Mouse (Mus musculus) liver, embryonic 16.5 days (tissue): ENCODE data around the gene Cracr2a. TPM values are rescaled to one million over a fixed set of nuclear protein-coding genes. Genes with fewer than 3 reads are reported as not detected.

Experiments
- ATAC-seq: fragments of 200-750 bp; cut with Nextera tagmentation; 2 replicates; pipeline ENCODE4 v1.8.0; 2017; ENCODE audit warnings: low read depth, mild to moderate bottlenecking, moderate number of reproducible peaks, moderate library complexity
- H3K27ac ChIP-seq: fragments of 300-500 bp; sonication (generic); 2 replicates; pipeline ENCODE4 v1.5.1; 2014; ENCODE audit warnings: mild to moderate bottlenecking, low read length
- H3K27me3 ChIP-seq: fragments of 300-500 bp; sonication (generic); 2 replicates; pipeline ENCODE4 v1.6.1; 2014; ENCODE audit warnings: low read depth, low read length, mixed read lengths; ENCODE audit not compliant: control insufficient read depth, insufficient read depth
- H3K36me3 ChIP-seq: fragments of 300-500 bp; sonication (generic); 2 replicates; pipeline ENCODE4 v1.6.1; 2014; ENCODE audit warnings: mild to moderate bottlenecking; ENCODE audit not compliant: control insufficient read depth, insufficient read depth
- H3K4me1 ChIP-seq: fragments of 300-500 bp; sonication (generic); 2 replicates; pipeline ENCODE4 v1.6.1; 2014; ENCODE audit warnings: low read depth, low read length, mixed read lengths; ENCODE audit not compliant: control insufficient read depth
- H3K4me2 ChIP-seq: fragments of 300-500 bp; sonication (generic); 2 replicates; pipeline ENCODE4 v1.6.1; 2014; ENCODE audit warnings: low read depth, low read length, mixed read lengths
- H3K4me3 ChIP-seq: fragments of 300-500 bp; sonication (generic); 2 replicates; pipeline ENCODE4 v1.5.1; 2014; ENCODE audit warnings: low read depth, mild to moderate bottlenecking, low read length
- H3K9ac ChIP-seq: fragments of 300-500 bp; sonication (generic); 2 replicates; pipeline ENCODE4 v1.6.1; 2014; ENCODE audit warnings: low read depth, low read length
- H3K9me3 ChIP-seq: fragments of 300-500 bp; sonication (generic); replicated peaks from 2 replicates; pipeline ENCODE4 v1.6.1; 2016; ENCODE audit warnings: low read length; ENCODE audit not compliant: control insufficient read depth
- WGBS: fragments of 180-500 bp; shearing (Covaris S2); extraction: QIAGEN DNeasy Blood & Tissue Kit; methylation state at CpG from one replicate; pipeline ENCODE4 v1.1.7; 2014; ENCODE audit not compliant: insufficient replicate concordance; 5-methylcytosine and 5-hydroxymethylcytosine counted together
- polyA plus RNA-seq: library from polyadenylated mRNA; unstranded; fragments of >200 nt; fragmentation: Nextera tagmentation; extraction: Ambion mirVana; gene quantifications from 2 replicates; pipeline ENCODE4 v1.2.1, GENCODE M21; 2015

The Cracr2a gene
- polyA plus RNA-seq, 1 experiment from 2014 or later = 1.3 TPM

DNA sequence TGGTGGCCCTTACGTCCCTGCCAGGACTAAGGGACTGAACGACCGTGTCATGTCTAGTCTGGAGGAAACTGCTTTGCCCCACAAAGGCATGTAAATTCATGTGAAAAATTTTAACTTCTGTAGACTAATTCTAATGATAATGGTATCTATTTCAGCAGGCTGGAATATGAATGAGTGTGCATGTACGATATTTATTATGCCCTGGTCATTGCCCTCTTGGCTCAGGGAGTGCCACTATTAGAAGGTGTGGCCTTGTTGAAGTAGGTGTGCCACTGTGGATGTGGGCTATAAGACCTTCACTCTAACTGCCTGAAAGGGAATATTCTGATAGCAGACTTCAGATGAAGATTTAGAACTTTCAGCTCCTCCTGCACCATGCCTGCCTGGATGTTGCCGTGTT is 28.8 kb upstream of the Cracr2a start:
- H3K9ac ChIP-seq = no peak overlapping the region
- H3K4me2 ChIP-seq = no peak overlapping the region
- 59% methylated on average over 5 of the region's 5 CpGs for WGBS
- no peaks in the 10 kb centered on the region for H3K27me3 ChIP-seq
- no peak overlapping the region for H3K27ac ChIP-seq
- H3K9me3 ChIP-seq = no peaks in the 10 kb centered on the region
- no peak for ATAC-seq
- no peak overlapping the region for H3K4me3 ChIP-seq
- H3K36me3 ChIP-seq = no peaks in the 10 kb centered on the region
- peaks cover 11% of the 10 kb centered on the region for H3K4me1 ChIP-seq

DNA sequence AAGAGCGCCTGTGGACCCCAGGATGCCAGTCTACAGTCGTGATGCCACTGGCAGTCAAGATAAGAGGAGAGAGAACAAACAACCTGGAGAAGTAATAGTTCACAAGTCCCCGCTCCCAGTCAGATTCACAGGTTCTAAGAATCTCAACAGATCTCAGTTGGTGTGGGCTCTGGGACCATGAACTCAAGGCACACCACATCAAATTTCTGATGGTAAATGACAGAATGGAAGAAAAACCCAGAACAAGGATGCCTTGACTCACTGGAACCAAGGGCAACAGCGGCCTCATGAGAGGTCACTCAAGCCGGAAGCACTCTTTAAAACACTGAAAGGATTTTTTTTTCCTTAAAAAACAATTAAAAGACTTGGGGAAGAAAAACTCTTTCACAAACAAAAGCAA is 27.4 kb upstream of the Cracr2a start:
- no peak overlapping the region for H3K4me3 ChIP-seq
- no peaks in the 10 kb centered on the region for H3K36me3 ChIP-seq
- H3K27ac ChIP-seq = no peak overlapping the region
- WGBS = 54% methylated on average over 5 of the region's 5 CpGs
- peaks cover 10% of the 10 kb centered on the region for H3K4me1 ChIP-seq
- no peaks in the 10 kb centered on the region for H3K9me3 ChIP-seq
- no peak for ATAC-seq
- H3K4me2 ChIP-seq = no peak overlapping the region
- no peak overlapping the region for H3K9ac ChIP-seq
- H3K27me3 ChIP-seq = no peaks in the 10 kb centered on the region

GRCm38 (mm10) chr6:127537035-127537434 is 24.1 kb upstream of the Cracr2a start:
- H3K36me3 ChIP-seq = no peaks in the 10 kb centered on the region

GRCm38 (mm10) chr6:127538118-127538517 is 23.0 kb upstream of the Cracr2a start:
- Histone ChIP-seq H3K9ac (no peak overlapping the region), H3K27me3 (no peaks in the 10 kb centered on the region), H3K36me3 (no peaks in the 10 kb centered on the region), H3K4me2 (no peak overlapping the region), H3K27ac (no peak overlapping the region), H3K9me3 (no peaks in the 10 kb centered on the region), H3K4me3 (no peak overlapping the region), H3K4me1 (no peaks in the 10 kb centered on the region)
- WGBS = 46% methylated on average over 2 of the region's 2 CpGs
- ATAC-seq = no peak

More at GRCm38 (mm10) chr6:127537035-127537434, 24.1 kb upstream of the Cracr2a start:
- no peak for ATAC-seq
- 66% methylated on average over 7 of the region's 7 CpGs for WGBS
- Histone ChIP-seq H3K4me1 (no peaks in the 10 kb centered on the region), H3K4me2 (no peak overlapping the region), H3K9ac (no peak overlapping the region), H3K4me3 (no peak overlapping the region), H3K27ac (no peak overlapping the region), H3K9me3 (no peaks in the 10 kb centered on the region), H3K27me3 (no peaks in the 10 kb centered on the region)

GRCm38 (mm10) chr6:127539226-127539625 is 21.9 kb upstream of the Cracr2a start:
- Histone ChIP-seq H3K27me3 (no peaks in the 10 kb centered on the region), H3K9me3 (no peaks in the 10 kb centered on the region), H3K4me2 (no peak overlapping the region), H3K36me3 (no peaks in the 10 kb centered on the region), H3K4me1 (no peaks in the 10 kb centered on the region), H3K9ac (no peak overlapping the region), H3K4me3 (no peak overlapping the region), H3K27ac (no peak overlapping the region)
- no peak for ATAC-seq
- WGBS = 65% methylated on average over 4 of the region's 4 CpGs

GRCm38 (mm10) chr6:127539659-127540058 is 21.5 kb upstream of the Cracr2a start:
- Histone ChIP-seq H3K4me1 (no peaks in the 10 kb centered on the region), H3K9ac (no peak overlapping the region)
- WGBS = 43% methylated on average over 5 of the region's 5 CpGs

GRCm38 (mm10) chr6:127540517-127540916 is 20.6 kb upstream of the Cracr2a start:
- 44% methylated on average over 4 of the region's 4 CpGs for WGBS
- Histone ChIP-seq H3K9ac (no peak overlapping the region), H3K27me3 (no peaks in the 10 kb centered on the region), H3K4me2 (no peak overlapping the region), H3K27ac (no peak overlapping the region), H3K4me1 (no peaks in the 10 kb centered on the region), H3K4me3 (no peak overlapping the region), H3K36me3 (no peaks in the 10 kb centered on the region), H3K9me3 (no peaks in the 10 kb centered on the region)
- ATAC-seq = no peak

More at GRCm38 (mm10) chr6:127539659-127540058, 21.5 kb upstream of the Cracr2a start:
- ATAC-seq = no peak
- Histone ChIP-seq H3K4me2 (no peak overlapping the region), H3K36me3 (no peaks in the 10 kb centered on the region), H3K27me3 (no peaks in the 10 kb centered on the region), H3K9me3 (no peaks in the 10 kb centered on the region), H3K27ac (no peak overlapping the region), H3K4me3 (no peak overlapping the region)

GRCm38 (mm10) chr6:127541617-127542374 is 19.3 kb upstream of the Cracr2a start:
- Histone ChIP-seq H3K9me3 (no peaks in the 10 kb centered on the region), H3K4me1 (no peaks in the 10 kb centered on the region), H3K9ac (no peak overlapping the region), H3K4me3 (no peak overlapping the region), H3K27ac (no peak overlapping the region), H3K4me2 (no peak overlapping the region), H3K36me3 (no peaks in the 10 kb centered on the region), H3K27me3 (no peaks in the 10 kb centered on the region)
- WGBS = 28% methylated on average over 18 of the region's 18 CpGs
- ATAC-seq = no peak

DNA sequence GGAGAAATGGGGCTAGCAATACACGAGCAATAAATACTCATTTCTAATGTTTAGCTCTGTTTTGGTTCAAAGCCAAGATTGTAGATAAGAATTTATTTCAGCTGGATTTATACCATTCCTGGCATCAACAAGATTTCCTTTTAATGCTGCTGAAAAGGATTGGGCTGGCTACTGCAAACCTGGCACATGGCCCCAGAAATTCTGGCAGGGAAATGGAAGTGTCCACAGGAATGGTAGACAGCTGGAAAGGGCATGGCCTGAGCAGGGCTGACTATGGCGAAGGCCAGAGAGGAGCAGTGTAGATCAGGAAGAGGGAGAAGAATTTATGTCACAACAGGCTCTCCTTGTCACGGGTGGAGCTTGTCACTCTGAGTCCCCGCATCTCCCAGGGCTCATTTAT is 14.5 kb upstream of the Cracr2a start:
- Histone ChIP-seq H3K27me3 (no peaks in the 10 kb centered on the region), H3K27ac (no peak overlapping the region), H3K4me3 (no peak overlapping the region), H3K4me2 (no peak overlapping the region), H3K9me3 (no peaks in the 10 kb centered on the region), H3K4me1 (no peaks in the 10 kb centered on the region), H3K9ac (no peak overlapping the region), H3K36me3 (no peaks in the 10 kb centered on the region)
- ATAC-seq = no peak
- 53% methylated on average over 4 of the region's 4 CpGs for WGBS
